ENCODE assay signal across 21 mouse cellular contexts in the genomic region with DNA sequence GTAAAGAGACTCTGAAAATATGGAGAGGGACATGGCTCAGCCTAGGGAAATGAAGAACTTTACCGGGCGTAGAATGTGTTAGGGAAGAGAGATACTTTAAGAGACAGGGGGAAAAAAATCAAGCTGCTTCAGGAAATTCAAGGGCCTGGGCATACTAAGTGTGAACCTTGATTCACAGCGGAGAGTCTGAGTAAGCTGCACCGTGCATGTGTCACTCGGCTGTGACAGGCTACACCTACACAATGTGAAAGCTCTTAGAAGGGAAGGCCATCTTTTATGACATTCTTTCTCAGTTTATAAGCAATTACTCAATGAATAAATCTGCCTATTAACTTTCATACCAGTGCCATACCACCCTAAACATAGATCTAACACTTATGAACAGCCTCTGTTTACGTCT.
A peak's percentile ranks its signal among the peaks of the same experiment; 100 is the strongest.
DNase-seq lines count a peak whose midpoint lies in the region; ATAC-seq lines count a peak whose summit lies in the region.
"Had no signal": no experiment of that assay in that cellular context is flagged by ENCODE, and none has a peak within 500 bp of the region (broad histone marks: within the 10 kb centered on the region; RNA-seq: fewer than 3 reads in every experiment).

No protein-coding gene starts in this region.

- DNase-seq in frontal cortex, postnatal 36 days (ENCODE audit: low spot score in 2 of 2) = no peak
- DNase-seq in right cerebral cortex, adult 18-20 months = peak; percentile 20
- DNase-seq in right cerebral cortex, postnatal 4 days = no peak
- peak; percentile 62 for DNase-seq in brain, adult 2 months (ENCODE audit: low read depth, low spot score)
- DNase-seq in telencephalon, adult 2 months (ENCODE audit: low read depth, low spot score) = peak; percentile 9
- DNase-seq in thymus, postnatal 4 days = no peak
- DNase-seq in urinary bladder, postnatal 10 days (ENCODE audit: low spot score) = no peak
- DNase-seq: adrenal gland, adult 2 months; adrenal gland, adult 8-10 months; adrenal gland, postnatal 10 days; adrenal gland, postnatal 14 days; adrenal gland, postnatal 25 days; adrenal gland, postnatal 36 days; B cell, adult 2 months; cerebellum, adult 11 months; cerebellum, adult 11-12 months; cerebellum, adult 18-20 months had no signal

- peak; percentile 76; the same call in 1 of the 2 replicates for ATAC-seq in frontal cortex, adult (ENCODE audit: low TSS enrichment)
- ATAC-seq: activated CD4-positive, CD25-positive, alpha-beta regulatory T cell, adult 4 months; CD4-positive, CD25-positive, alpha-beta regulatory T cell, adult 4 months; Patski had no signal

Comparison
In these comparisons a context has a peak if more than half of its experiments do, and no peak if none do; other contexts are left out.
1. DNase-seq: peak in right cerebral cortex, adult 18-20 months (single experiment), brain, adult 2 months (single experiment) and telencephalon, adult 2 months (single experiment); none in frontal cortex, postnatal 36 days (0 of 2), right cerebral cortex, postnatal 4 days (single experiment), thymus, postnatal 4 days (single experiment) and urinary bladder, postnatal 10 days (single experiment).